Mouse (Mus musculus): ENCODE data around the gene Ypel2. TPM values are rescaled to one million over a fixed set of nuclear protein-coding genes. Genes with fewer than 3 reads are reported as not detected.
A peak's percentile ranks its signal among the peaks of the same experiment; 100 is the strongest.

The Ypel2 gene
- total and polyA plus RNA-seq, 3 experiments, result 0.23 to 0.52 TPM; not detected in 1

DNA sequence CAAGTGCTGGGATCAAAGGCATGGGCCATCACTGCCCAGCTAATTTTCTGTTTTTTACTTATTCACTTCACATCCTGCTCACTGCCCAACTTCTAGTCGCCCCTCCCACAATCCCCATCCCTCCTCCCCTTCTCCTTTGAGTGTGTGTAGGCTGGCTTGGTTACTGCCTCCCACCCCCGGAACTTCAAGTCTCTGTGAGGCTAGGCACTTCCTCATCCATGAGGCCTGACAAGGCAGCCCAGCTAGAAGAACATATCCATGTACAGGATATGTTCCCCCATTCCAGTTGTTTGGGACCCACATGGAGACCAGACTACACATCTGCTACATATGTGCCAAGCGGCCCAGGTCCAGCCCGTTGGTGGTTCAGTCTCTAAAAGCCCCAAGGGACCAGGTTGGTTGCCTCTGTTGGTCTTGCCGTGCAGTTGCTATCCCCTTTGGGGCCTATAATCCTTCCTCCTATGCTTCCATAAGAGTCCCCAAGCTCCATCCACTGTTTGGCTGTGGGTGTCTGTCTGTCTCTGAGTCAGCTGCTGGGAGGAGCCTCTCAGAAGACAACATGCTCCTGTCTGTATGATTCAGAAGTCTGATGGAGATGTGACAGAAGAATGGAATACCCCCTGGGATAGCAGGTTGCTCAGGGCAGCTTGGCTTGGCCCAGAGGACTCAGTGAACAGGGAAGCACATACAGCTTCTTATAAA is 85.5 kb downstream of the Ypel2 start (continued):
- no peak for TF ChIP-seq ZNF384 (IDR thresholded peaks at IDR 0.05; ENCODE audit: low read depth, low read length)
- TF ChIP-seq HCFC1 (IDR thresholded peaks at IDR 0.05; ENCODE audit: low read depth, low read length), result peak; percentile 63
- TF ChIP-seq RAD21 (IDR thresholded peaks at IDR 0.05; ENCODE audit: low read depth, low read length), result no peak
- no peak for TF ChIP-seq USF1 (IDR thresholded peaks at IDR 0.05; ENCODE audit: low read depth, low read length)
- TF ChIP-seq TCF12 (IDR thresholded peaks at IDR 0.05; ENCODE audit: low read depth, low read length), result no peak
- peak; percentile 49 to 72 for TF ChIP-seq POLR2A (IDR thresholded peaks at IDR 0.05; ENCODE audit: control insufficient read depth in 1 of 2, insufficient read depth in 1 of 2, low read depth in 1 of 2, low read length in 2 of 2, poor library complexity in 1 of 2)
- TF ChIP-seq POLR2AphosphoS5 (IDR thresholded peaks at IDR 0.05; ENCODE audit: borderline replicate concordance, low read depth, low read length), result no peak
- TF ChIP-seq ZC3H11A (IDR thresholded peaks at IDR 0.05; ENCODE audit: low read depth, low read length), result peak; percentile 11; the same call in 1 of the 2 replicates
- TF ChIP-seq TBP (IDR thresholded peaks at IDR 0.05; ENCODE audit: low read depth, low read length), result no peak
- peak; percentile 68 for TF ChIP-seq NELFE (IDR thresholded peaks at IDR 0.05; ENCODE audit: low read depth, low read length)
- no peak for TF ChIP-seq ZKSCAN1 (IDR thresholded peaks at IDR 0.05; ENCODE audit: low read depth, low read length)
- TF ChIP-seq CHD2 (IDR thresholded peaks at IDR 0.05; ENCODE audit: low read length), result no peak
- TF ChIP-seq CTCF (IDR thresholded peaks at IDR 0.05 in 2 of 3, conservative IDR thresholded peaks at IDR 0.05 in 1 of 3; ENCODE audit: control insufficient read depth in 1 of 3, insufficient read depth in 1 of 3, low read depth in 2 of 3, low read length in 3 of 3, poor library complexity in 1 of 3, severe bottlenecking in 1 of 3), result no peak
- no peak for TF ChIP-seq UBTF (IDR thresholded peaks at IDR 0.05; ENCODE audit: borderline replicate concordance, insufficient read depth, low read depth, low read length)
- no peak for TF ChIP-seq MEF2A (IDR thresholded peaks at IDR 0.05; ENCODE audit: extremely low read depth, insufficient replicate concordance, low read depth, low read length, poor library complexity, severe bottlenecking)
- no peak for TF ChIP-seq CHD1 (IDR thresholded peaks at IDR 0.05; ENCODE audit: low read depth, low read length)
- peak; percentile 67; the same call in 1 of the 2 replicates for TF ChIP-seq MAZ (IDR thresholded peaks at IDR 0.05; ENCODE audit: low read depth, low read length)
- no peak for TF ChIP-seq TAL1 (IDR thresholded peaks at IDR 0.05; ENCODE audit: low read length)
- no peak for TF ChIP-seq USF2 (IDR thresholded peaks at IDR 0.05; ENCODE audit: borderline replicate concordance in 1 of 2, insufficient read depth in 1 of 2, low read depth in 1 of 2, low read length in 2 of 2)
- TF ChIP-seq EP300 (IDR thresholded peaks at IDR 0.05; ENCODE audit: low read depth in 1 of 2, low read length in 2 of 2), result no peak; a peak in 1 of 4 replicates
- TF ChIP-seq RCOR1 (IDR thresholded peaks at IDR 0.05; ENCODE audit: low read depth, low read length), result no peak
- TF ChIP-seq MXI1 (IDR thresholded peaks at IDR 0.05; ENCODE audit: low read depth, low read length), result peak; percentile 53; the same call in 1 of the 2 replicates
